Mouse (Mus musculus): ENCODE results near the gene Pkd1.

The Pkd1 gene

GRCm38 (mm10) chr17:24600502-24600901 is 50.9 kb downstream of the Pkd1 start:
- no peak for DNase-seq (ENCODE audit: extremely low read depth, low read depth, low spot score)

GRCm38 (mm10) chr17:24603961-24604360 is 54.3 kb downstream of the Pkd1 start:
- DNase-seq (ENCODE audit: extremely low read depth, low read depth, low spot score) = no peak

- DNase-seq (ENCODE audit: extremely low read depth, low read depth, low spot score) = no peak
Measured at GRCm38 (mm10) chr17:24604557-24604956, 54.9 kb downstream of the Pkd1 start.

GRCm38 (mm10) chr17:24608370-24608769 is 58.7 kb downstream of the Pkd1 start:
- no peak for DNase-seq (ENCODE audit: extremely low read depth, low read depth, low spot score)

GRCm38 (mm10) chr17:24608874-24609273 is 59.2 kb downstream of the Pkd1 start:
- DNase-seq (ENCODE audit: extremely low read depth, low read depth, low spot score) = no peak

- DNase-seq (ENCODE audit: extremely low read depth, low read depth, low spot score) = no peak
Measured at GRCm38 (mm10) chr17:24610711-24611110, 61.1 kb downstream of the Pkd1 start.

- DNase-seq (ENCODE audit: extremely low read depth, low read depth, low spot score) = no peak
Measured at GRCm38 (mm10) chr17:24617561-24618194, 68.0 kb downstream of the Pkd1 start.

- DNase-seq (ENCODE audit: extremely low read depth, low read depth, low spot score) = no peak
Measured at GRCm38 (mm10) chr17:24625472-24625871, 75.8 kb downstream of the Pkd1 start.

GRCm38 (mm10) chr17:24628646-24629045 is 79.0 kb downstream of the Pkd1 start:
- no peak for DNase-seq (ENCODE audit: extremely low read depth, low read depth, low spot score)

- no peak for DNase-seq (ENCODE audit: extremely low read depth, low read depth, low spot score)
Measured at GRCm38 (mm10) chr17:24630072-24630471, 80.4 kb downstream of the Pkd1 start.

- no peak for DNase-seq (ENCODE audit: extremely low read depth, low read depth, low spot score)
Measured at GRCm38 (mm10) chr17:24632167-24632812, 82.7 kb downstream of the Pkd1 start, which contains the start of the genes Tsc2 and Nthl1. Gene Tsc2, minus strand, starts transcription at chr17:24632630. Gene Nthl1, plus strand, starts transcription at chr17:24632680.

GRCm38 (mm10) chr17:24632813-24633449 is 83.3 kb downstream of the Pkd1 start:
- peak; percentile 19 for DNase-seq (ENCODE audit: extremely low read depth, low read depth, low spot score)

- DNase-seq (ENCODE audit: extremely low read depth, low read depth, low spot score) = no peak
Measured at GRCm38 (mm10) chr17:24633831-24634230, 84.2 kb downstream of the Pkd1 start.

GRCm38 (mm10) chr17:24635024-24635423 is 85.4 kb downstream of the Pkd1 start:
- DNase-seq (ENCODE audit: extremely low read depth, low read depth, low spot score) = no peak

- no peak for DNase-seq (ENCODE audit: extremely low read depth, low read depth, low spot score)
Measured at GRCm38 (mm10) chr17:24635694-24636093, 86.1 kb downstream of the Pkd1 start.

- DNase-seq (ENCODE audit: extremely low read depth, low read depth, low spot score) = no peak
Measured at GRCm38 (mm10) chr17:24636781-24637481, 87.3 kb downstream of the Pkd1 start.

GRCm38 (mm10) chr17:24638214-24638613 is 88.6 kb downstream of the Pkd1 start:
- no peak for DNase-seq (ENCODE audit: extremely low read depth, low read depth, low spot score)

GRCm38 (mm10) chr17:24638840-24639239 is 89.2 kb downstream of the Pkd1 start:
- DNase-seq (ENCODE audit: extremely low read depth, low read depth, low spot score) = no peak

GRCm38 (mm10) chr17:24639571-24639988 is 89.9 kb downstream of the Pkd1 start:
- no peak for DNase-seq (ENCODE audit: extremely low read depth, low read depth, low spot score)

- no peak for DNase-seq (ENCODE audit: extremely low read depth, low read depth, low spot score)
Measured at GRCm38 (mm10) chr17:24640119-24640518, 90.5 kb downstream of the Pkd1 start.

GRCm38 (mm10) chr17:24640581-24640980 is 90.9 kb downstream of the Pkd1 start:
- DNase-seq (ENCODE audit: extremely low read depth, low read depth, low spot score) = no peak

Measured in fat pad, adult 2 months (tissue).